Mouse (Mus musculus): ENCODE results near the gene Adcy3.
"Not testable (repeated sequence)": the region's sequence is repeated elsewhere in the genome, so short reads cannot be mapped to it uniquely, and the experiment has no call there.

Gene Adcy3

GRCm38 (mm10) chr12:4240281-4240680 is 107.4 kb downstream of the Adcy3 start:
- not testable (repeated sequence) for DNase-seq (ENCODE audit: extremely low spot score, low spot score)

- DNase-seq (ENCODE audit: extremely low spot score, low spot score): no peak
Observed at GRCm38 (mm10) chr12:4243805-4244204, 110.9 kb downstream of the Adcy3 start.

- DNase-seq (ENCODE audit: extremely low spot score, low spot score): no peak
Observed at GRCm38 (mm10) chr12:4245742-4246141, 112.8 kb downstream of the Adcy3 start.

- DNase-seq (ENCODE audit: extremely low spot score, low spot score): no peak
Observed at GRCm38 (mm10) chr12:4249786-4250185, 116.9 kb downstream of the Adcy3 start.

- no peak for DNase-seq (ENCODE audit: extremely low spot score, low spot score)
Observed at GRCm38 (mm10) chr12:4252742-4253655, 120.1 kb downstream of the Adcy3 start.
